Mouse (Mus musculus) stomach, embryonic 14.5 days (tissue): Measurements from ENCODE around the gene Kirrel3. TPM values are rescaled to one million over a fixed set of nuclear protein-coding genes. Genes with fewer than 3 reads are reported as not detected.

Source experiments
- ATAC-seq: fragments of 200-750 bp; cut with Nextera tagmentation; 2 replicates; pipeline ENCODE4 v1.8.0; 2017; ENCODE audit warnings: low read depth, moderate TSS enrichment; ENCODE audit not compliant: insufficient number of reproducible peaks, insufficient read depth, low FRiP score
- H3K27ac ChIP-seq: fragments of 300-500 bp; sonication (generic); 2 replicates; pipeline ENCODE4 v1.5.1; 2014; ENCODE audit warnings: mild to moderate bottlenecking, low read length, moderate library complexity, mixed read lengths
- H3K27me3 ChIP-seq: fragments of 300-500 bp; sonication (generic); 2 replicates; pipeline ENCODE4 v1.6.1; 2014; ENCODE audit warnings: low read length, control low read depth, mixed read lengths; ENCODE audit not compliant: control insufficient read depth, insufficient read depth
- H3K36me3 ChIP-seq: fragments of 300-500 bp; sonication (generic); 2 replicates; pipeline ENCODE4 v1.6.1; 2014; ENCODE audit warnings: mild to moderate bottlenecking, control low read depth, low read length, moderate library complexity, mixed read lengths; ENCODE audit not compliant: control insufficient read depth, insufficient read depth
- H3K4me1 ChIP-seq: fragments of 300-500 bp; sonication (generic); 2 replicates; pipeline ENCODE4 v1.6.1; 2014; ENCODE audit warnings: low read length, control low read depth, mixed read lengths; ENCODE audit not compliant: control insufficient read depth, insufficient read depth
- H3K4me2 ChIP-seq: fragments of 300-500 bp; sonication (generic); replicated peaks from 2 replicates; pipeline ENCODE4 v1.6.1; 2014; ENCODE audit warnings: low read depth, low read length, control low read depth
- H3K4me3 ChIP-seq: fragments of 300-500 bp; sonication (generic); 2 replicates; pipeline ENCODE4 v1.5.1; 2014; ENCODE audit warnings: low read depth, low read length, control low read depth
- H3K9ac ChIP-seq: fragments of 300-500 bp; sonication (generic); replicated peaks from 2 replicates; pipeline ENCODE4 v1.6.1; 2014; ENCODE audit warnings: low read depth, mild to moderate bottlenecking, control low read depth, low read length, moderate library complexity, mixed read lengths
- H3K9me3 ChIP-seq: fragments of 300-500 bp; sonication (generic); 2 replicates; pipeline ENCODE4 v1.6.1; 2016; ENCODE audit warnings: low read depth, low read length, control low read depth; ENCODE audit not compliant: control insufficient read depth
- WGBS: fragments of 180-500 bp; shearing (Covaris S2); extraction: QIAGEN DNeasy Blood & Tissue Kit; methylation state at CpG from one replicate; pipeline ENCODE4 v1.1.7; 2014; 5-methylcytosine and 5-hydroxymethylcytosine counted together
- polyA plus RNA-seq: library from polyadenylated mRNA; unstranded; fragments of >200 nt; fragmentation: Nextera tagmentation; extraction: Ambion mirVana; gene quantifications from 2 replicates; pipeline ENCODE4 v1.2.1, GENCODE M21; 2014

Kirrel3 gene
- polyA plus RNA-seq, result 6.0 and 6.3 TPM in 2 replicates

DNA sequence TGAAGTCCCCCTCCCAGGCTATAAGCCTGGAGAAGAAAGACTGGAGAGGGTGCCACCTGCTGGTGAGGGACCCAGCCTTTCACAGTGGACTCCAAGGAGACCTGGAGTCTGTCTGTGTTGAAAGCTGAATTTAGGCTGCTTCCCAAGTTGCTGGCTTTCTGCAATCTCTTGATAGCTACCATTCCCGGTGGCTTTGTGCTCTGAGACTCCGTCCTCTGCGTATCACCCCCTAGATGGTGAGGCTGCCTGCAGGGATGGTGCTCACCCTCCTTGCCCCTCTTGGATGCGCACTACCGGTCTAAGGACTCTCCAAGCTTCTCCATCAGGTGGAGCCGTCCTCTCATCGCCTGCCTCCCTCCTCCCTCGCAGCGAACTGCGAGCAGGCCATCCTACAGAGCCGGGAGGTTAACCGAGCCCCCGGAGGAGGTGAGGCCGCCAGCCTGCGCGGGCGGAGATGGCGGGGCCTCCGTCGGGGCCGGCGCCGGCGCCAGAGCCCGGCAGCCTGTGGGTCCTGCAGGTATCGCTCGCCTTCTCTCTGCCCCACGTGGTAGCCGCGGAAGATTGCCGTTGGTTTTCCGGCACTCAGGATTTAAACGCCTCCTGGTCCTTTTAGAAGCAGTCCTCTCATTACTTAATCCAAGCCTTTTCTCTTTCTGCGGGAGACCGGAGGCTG is at the start of gene Kirrel3:
Gene Kirrel3 (plus strand): TSS at position 136 of the 673 bp plus-strand sequence.
- peak within 1 kb of the TSS; percentile 40 for H3K4me3 ChIP-seq
- no peaks in the 10 kb centered on the region for H3K36me3 ChIP-seq
- H3K4me2 ChIP-seq, result peak within 1 kb of the TSS; percentile 87
- H3K9me3 ChIP-seq, result no peaks in the 10 kb centered on the region
- ATAC-seq, result peak; percentile 68
- H3K27ac ChIP-seq, result no peak within 1 kb of the TSS
- H3K4me1 ChIP-seq, result no peaks in the 10 kb centered on the region
- H3K27me3 ChIP-seq, result peaks cover 14% of the 10 kb centered on the region; the same call in 1 of the 2 replicates
- under 1% methylated on average over 35 of the region's 35 CpGs for WGBS
- H3K9ac ChIP-seq, result no peak within 1 kb of the TSS; the same call in 1 of the 2 replicates

DNA sequence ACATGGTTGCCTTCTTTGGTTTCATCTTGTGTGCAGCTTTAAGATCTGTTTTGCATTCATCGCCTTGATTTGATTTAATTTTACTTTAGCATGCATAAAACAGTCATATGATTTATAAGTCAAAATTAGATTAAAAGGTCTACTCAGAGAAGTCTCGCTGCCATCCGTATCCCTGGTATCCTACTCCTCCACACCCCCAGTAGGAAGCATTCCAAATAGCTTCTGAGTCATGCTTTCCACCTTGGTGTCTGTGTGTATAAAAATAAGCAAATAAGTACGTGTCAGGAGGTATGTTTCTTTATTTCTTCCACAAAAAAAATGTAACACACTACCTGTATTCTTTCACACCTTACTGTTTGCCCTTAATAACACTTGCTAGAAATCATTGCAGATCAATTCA is 45.0 kb upstream of the Kirrel3 start:
- WGBS, result 73% methylated on average over 4 of the region's 4 CpGs
- H3K4me1 ChIP-seq, result no peaks in the 10 kb centered on the region
- no peak for ATAC-seq
- no peak overlapping the region for H3K9ac ChIP-seq
- H3K36me3 ChIP-seq, result no peaks in the 10 kb centered on the region
- no peak overlapping the region for H3K27ac ChIP-seq
- no peak overlapping the region for H3K4me2 ChIP-seq
- H3K9me3 ChIP-seq, result no peaks in the 10 kb centered on the region
- H3K27me3 ChIP-seq, result no peaks in the 10 kb centered on the region
- no peak overlapping the region for H3K4me3 ChIP-seq

DNA sequence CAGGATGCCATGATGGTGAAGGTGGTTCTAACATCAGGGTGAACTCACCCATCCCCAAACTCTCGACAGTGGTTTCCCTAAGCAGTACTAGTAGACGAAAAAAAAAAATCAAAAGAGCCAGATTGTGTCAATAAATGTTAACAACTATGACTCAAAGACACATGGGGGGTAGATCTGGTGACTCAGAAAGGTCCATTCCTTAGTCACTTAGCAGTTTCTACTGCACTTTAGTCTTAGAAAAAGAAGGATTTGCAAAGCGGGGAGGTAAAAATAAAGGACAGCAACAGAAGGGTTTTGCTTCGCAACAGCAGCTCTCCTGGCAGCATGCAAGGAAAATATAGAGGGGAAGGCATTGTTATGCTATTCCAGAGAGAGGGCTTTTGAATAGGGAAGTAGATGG is 41.7 kb upstream of the Kirrel3 start:
- no peaks in the 10 kb centered on the region for H3K9me3 ChIP-seq
- H3K36me3 ChIP-seq, result no peaks in the 10 kb centered on the region
- no peak overlapping the region for H3K4me3 ChIP-seq
- H3K4me2 ChIP-seq, result no peak overlapping the region
- no peak for ATAC-seq
- no peak overlapping the region for H3K9ac ChIP-seq
- H3K4me1 ChIP-seq, result no peaks in the 10 kb centered on the region
- no peaks in the 10 kb centered on the region for H3K27me3 ChIP-seq
- no peak overlapping the region for H3K27ac ChIP-seq
- 74% methylated on average over 4 of the region's 4 CpGs for WGBS

GRCm38 (mm10) chr9:34446497-34447350 is 39.0 kb upstream of the Kirrel3 start:
- Histone ChIP-seq H3K4me3 (no peak overlapping the region), H3K4me1 (no peaks in the 10 kb centered on the region), H3K9ac (no peak overlapping the region), H3K4me2 (no peak overlapping the region), H3K27me3 (no peaks in the 10 kb centered on the region), H3K27ac (no peak overlapping the region), H3K9me3 (no peaks in the 10 kb centered on the region), H3K36me3 (no peaks in the 10 kb centered on the region)
- no peak for ATAC-seq
- 80% methylated on average over 15 of the region's 15 CpGs for WGBS

GRCm38 (mm10) chr9:34447736-34448135 is 38.0 kb upstream of the Kirrel3 start:
- no peaks in the 10 kb centered on the region for H3K36me3 ChIP-seq
- no peak overlapping the region for H3K4me2 ChIP-seq
- WGBS, result 82% methylated on average over 2 of the region's 2 CpGs
- no peaks in the 10 kb centered on the region for H3K4me1 ChIP-seq
- H3K27me3 ChIP-seq, result no peaks in the 10 kb centered on the region
- no peak overlapping the region for H3K9ac ChIP-seq
- H3K9me3 ChIP-seq, result no peaks in the 10 kb centered on the region
- ATAC-seq, result no peak
- no peak overlapping the region for H3K27ac ChIP-seq
- H3K4me3 ChIP-seq, result no peak overlapping the region

GRCm38 (mm10) chr9:34448467-34448866 is 37.2 kb upstream of the Kirrel3 start:
- WGBS, result 74% methylated on average over 4 of the region's 4 CpGs
- no peak for ATAC-seq

DNA sequence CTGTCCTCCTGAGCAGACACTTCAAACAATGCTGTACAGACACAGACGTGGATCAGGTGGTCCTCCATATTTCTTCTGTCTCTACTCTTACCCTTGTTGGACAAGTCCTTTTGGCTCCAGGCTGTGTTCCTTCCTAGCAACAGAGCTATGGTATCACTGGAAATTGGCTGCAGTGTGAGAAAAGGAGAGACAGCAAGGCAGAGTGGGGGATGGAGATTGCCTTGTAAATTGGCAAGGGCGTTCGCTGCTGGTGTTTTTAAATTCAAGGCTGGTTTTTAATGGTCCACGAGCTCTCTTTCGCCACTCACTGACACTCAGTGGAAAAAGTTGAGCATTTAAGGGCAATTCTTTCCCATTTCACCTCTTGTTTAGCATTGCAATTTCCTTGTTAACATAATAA is 27.5 kb upstream of the Kirrel3 start:
- Histone ChIP-seq H3K9ac (no peak overlapping the region), H3K9me3 (no peaks in the 10 kb centered on the region), H3K27ac (no peak overlapping the region), H3K4me2 (no peak overlapping the region), H3K27me3 (0 out of 2 replicates have a peak, but pooled peaks cover 4% of the 10 kb centered on the region), H3K4me3 (no peak overlapping the region), H3K4me1 (no peaks in the 10 kb centered on the region), H3K36me3 (no peaks in the 10 kb centered on the region)
- ATAC-seq, result no peak
- WGBS, result 62% methylated on average over 5 of the region's 5 CpGs

More at GRCm38 (mm10) chr9:34448467-34448866, 37.2 kb upstream of the Kirrel3 start:
- no peaks in the 10 kb centered on the region for H3K36me3 ChIP-seq
- no peak overlapping the region for H3K4me2 ChIP-seq
- no peak overlapping the region for H3K4me3 ChIP-seq
- H3K27ac ChIP-seq, result no peak overlapping the region
- no peak overlapping the region for H3K9ac ChIP-seq
- no peaks in the 10 kb centered on the region for H3K27me3 ChIP-seq
- no peaks in the 10 kb centered on the region for H3K9me3 ChIP-seq
- no peaks in the 10 kb centered on the region for H3K4me1 ChIP-seq

DNA sequence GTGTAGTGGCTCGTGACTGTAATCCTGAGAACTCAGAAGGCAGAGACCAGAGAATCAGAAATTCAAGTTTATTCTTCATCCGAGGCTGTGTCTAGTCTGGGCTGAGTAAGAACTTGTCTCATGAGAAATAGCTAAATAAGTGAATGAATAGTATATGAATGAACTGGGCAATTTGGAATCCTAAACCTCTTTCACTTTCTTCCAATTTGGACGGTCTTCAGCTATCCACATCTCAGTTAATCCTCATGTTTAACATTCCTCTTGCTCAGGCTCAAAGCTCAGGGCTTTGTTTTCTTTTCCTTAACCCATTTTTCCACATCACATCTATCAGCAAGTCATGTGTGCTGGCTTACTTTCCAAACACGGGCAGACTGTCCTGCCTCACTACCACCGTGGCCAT is 25.7 kb upstream of the Kirrel3 start:
- no peak overlapping the region for H3K27ac ChIP-seq
- 0 out of 2 replicates have a peak, but pooled peaks cover 4% of the 10 kb centered on the region for H3K27me3 ChIP-seq
- H3K4me3 ChIP-seq, result no peak overlapping the region
- H3K4me2 ChIP-seq, result no peak overlapping the region
- no peaks in the 10 kb centered on the region for H3K36me3 ChIP-seq
- H3K4me1 ChIP-seq, result no peaks in the 10 kb centered on the region
- 27% methylated on average over 5 of the region's 5 CpGs for WGBS
- H3K9ac ChIP-seq, result no peak overlapping the region
- ATAC-seq, result no peak
- H3K9me3 ChIP-seq, result no peaks in the 10 kb centered on the region
